Mouse (Mus musculus): ENCODE results near the gene Clspn.
"Not testable (repeated sequence)": the region's sequence is repeated elsewhere in the genome, so short reads cannot be mapped to it uniquely, and the experiment has no call there.

Gene Clspn

GRCm38 (mm10) chr4:126556809-126557711 lies at the start of gene Clspn:
Gene Clspn, plus strand, starts transcription at chr4:126556935.
- peak; percentile 80 to 90 for DNase-seq (ENCODE audit: low spot score in 2 of 2)

DNA sequence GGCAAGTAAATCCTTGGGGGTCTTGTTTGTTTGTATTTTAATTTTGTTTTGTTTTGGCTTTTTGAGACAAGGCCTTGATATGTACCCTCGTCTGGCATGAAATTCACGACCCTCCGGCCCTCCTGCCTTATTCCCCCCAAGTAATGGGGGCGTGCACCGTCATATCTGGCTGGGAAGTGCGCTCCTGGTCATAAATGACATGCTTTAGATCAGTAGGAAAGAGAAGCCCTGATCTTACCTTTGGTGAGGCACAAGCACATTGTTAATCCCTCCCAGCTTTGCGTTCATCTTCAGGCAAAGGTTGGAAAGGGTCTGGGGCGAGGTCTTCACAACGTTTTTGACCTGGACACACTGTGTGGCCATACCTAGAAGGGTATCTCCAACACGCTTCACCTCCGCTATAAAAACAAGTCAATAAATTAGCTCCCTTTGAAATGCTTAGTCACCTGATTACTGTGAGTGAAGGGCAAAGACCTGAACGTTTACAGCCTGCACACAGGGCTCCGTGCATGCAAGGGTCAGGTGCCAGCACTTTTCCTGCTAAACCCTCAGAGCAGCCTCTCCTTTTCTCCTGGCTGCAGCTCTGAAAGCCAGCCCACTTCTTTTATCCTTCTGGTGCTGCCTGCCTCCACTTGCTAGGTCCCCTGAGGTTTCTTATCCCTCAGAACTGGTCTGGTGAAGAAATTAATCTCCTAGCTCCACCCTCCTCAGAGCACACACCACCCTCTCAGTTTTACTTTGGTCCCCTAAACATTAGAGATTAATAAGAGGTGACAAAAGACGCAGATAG lies 48.4 kb upstream of the Clspn start:
- no peak for DNase-seq (ENCODE audit: low spot score in 2 of 2)

DNA sequence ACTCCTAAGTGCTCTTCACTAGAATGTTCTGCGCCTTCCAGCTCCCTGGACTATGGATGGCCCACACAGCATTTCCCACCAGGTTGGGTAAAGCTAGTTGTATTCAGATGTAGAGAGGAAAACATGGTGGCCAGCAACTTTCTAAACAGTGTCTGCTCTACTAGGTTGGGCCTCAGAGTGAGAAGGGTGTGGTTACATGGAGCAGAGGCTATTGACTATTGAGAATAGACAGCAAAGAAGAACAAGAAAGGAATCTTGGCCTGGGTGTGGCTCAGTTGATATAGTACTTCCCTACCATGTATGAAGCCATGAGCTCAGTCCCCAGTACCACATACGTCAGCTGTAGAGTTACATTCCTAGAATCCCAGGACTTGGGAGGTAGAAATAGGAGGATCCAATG lies 47.7 kb upstream of the Clspn start:
- no peak for DNase-seq (ENCODE audit: low spot score in 2 of 2)

DNA sequence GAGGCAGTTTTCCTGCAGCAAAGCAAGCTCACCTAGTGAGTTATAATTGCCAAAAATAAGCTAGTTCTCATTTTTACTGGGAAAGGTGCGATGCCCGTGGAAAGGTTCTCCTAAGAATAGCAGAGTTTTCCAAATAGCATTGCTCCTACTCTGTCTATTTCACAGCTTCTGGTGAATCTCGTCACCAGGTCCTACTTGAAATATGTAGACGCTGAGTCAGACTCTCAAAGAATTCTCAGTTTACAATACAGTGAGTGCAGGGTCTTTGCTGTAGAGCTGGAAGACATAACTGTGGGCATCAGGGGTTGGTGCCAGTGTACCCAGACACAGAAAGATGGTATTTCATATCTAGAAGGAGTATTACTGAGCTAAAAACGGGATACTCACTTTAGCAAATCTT lies 45.7 kb upstream of the Clspn start:
- DNase-seq (ENCODE audit: low spot score in 2 of 2), result no peak

DNA sequence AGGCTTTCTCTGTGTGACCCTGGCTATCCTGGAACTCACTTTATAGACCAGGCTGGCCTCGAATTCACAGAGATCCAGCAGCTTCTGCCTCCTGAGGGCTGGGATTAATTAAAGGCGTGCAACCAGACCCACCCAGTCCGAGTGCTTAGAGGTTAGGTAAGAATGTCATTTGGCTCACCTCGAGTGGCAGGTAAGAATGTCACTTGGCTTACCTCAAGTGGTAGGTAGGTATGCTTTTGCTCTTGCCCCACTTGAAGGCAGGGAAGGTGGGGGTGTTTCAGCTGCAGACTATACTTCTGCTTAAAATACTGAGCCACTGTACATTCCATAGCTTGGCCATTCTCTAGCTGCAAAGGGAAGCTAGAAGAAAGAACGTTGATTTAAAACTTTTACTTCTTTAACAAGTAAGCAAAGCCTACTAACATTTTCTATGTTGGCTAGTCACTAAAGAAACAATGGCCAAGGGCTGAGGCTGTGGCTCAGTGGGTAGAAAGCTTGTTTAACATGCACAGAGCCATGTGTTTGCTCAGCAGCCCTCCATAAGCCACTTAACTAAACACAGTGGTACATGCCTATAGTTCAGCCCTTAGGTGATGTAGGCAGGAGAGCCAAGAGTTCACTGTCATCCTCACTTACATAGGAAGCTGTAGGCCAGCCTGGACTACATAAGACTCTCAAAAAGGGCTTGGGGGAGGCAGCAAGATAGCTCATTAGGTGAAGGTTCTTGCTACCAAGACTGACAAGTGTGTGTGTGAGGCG lies 44.2 kb upstream of the Clspn start:
- DNase-seq (ENCODE audit: low spot score in 2 of 2), result no peak

DNA sequence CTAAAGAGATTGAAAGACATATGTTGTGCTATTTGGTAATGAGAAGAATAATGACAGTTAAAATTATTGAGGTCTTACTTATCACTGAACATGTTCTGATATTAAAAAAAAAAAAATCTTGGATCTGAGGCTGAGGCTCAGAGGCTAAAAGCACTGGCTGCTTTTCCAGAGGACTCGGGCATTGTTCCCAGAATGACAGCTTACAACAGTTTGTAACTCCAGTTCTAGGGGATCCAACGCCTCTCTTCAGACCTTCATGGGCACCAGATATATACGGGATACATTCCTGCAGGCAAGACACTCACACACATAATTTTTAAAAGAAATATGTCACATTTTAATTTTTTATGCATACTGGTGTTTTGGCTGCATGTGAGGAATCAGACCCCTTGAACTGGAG lies 30.6 kb upstream of the Clspn start:
- DNase-seq (ENCODE audit: low spot score in 2 of 2), result no peak

- DNase-seq (ENCODE audit: low spot score in 2 of 2), result no peak
Observed at GRCm38 (mm10) chr4:126526828-126527227, 29.9 kb upstream of the Clspn start.

GRCm38 (mm10) chr4:126532292-126532691 lies 24.4 kb upstream of the Clspn start:
- DNase-seq (ENCODE audit: low spot score in 2 of 2), result no peak

GRCm38 (mm10) chr4:126532827-126533728 lies 23.7 kb upstream of the Clspn start, which contains the start of gene Ago4:
Gene Ago4, minus strand, starts transcription at chr4:126533472.
- DNase-seq (ENCODE audit: low spot score in 2 of 2), result peak in 1 of 2 experiments; percentile 47

GRCm38 (mm10) chr4:126533729-126534070 lies 23.0 kb upstream of the Clspn start:
- no peak for DNase-seq (ENCODE audit: low spot score in 2 of 2)

GRCm38 (mm10) chr4:126535631-126536030 lies 21.1 kb upstream of the Clspn start:
- not testable (repeated sequence) for DNase-seq (ENCODE audit: low spot score in 2 of 2)

- DNase-seq (ENCODE audit: low spot score in 2 of 2), result no peak
Observed at GRCm38 (mm10) chr4:126536865-126537264, 19.9 kb upstream of the Clspn start.

DNA sequence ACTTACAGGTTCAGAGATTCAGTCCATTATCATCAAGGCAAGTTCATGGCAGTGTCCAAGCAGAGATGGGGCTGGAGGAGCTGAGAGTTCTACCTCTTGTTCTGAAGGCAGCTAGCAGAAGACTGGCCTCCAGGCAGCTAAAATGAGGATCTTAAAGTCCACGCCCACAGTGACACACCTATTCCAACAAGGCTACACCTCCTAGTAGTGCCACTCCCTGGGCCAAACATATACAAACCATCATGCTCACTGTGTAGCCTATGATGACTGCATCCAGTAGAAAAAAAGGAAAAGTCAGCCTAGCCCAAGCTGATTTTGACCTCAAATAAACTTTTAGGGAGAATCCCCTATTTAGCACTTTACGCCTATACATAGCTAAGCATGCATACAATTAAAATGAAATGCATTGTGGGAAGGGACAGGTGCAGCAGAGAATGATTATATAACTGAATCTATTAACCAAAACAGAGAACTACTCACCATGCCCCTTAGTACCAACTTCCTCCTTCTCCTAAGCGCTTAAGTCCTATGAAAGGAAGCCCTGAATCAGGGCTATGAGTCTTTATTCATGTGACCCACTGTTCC lies 16.2 kb upstream of the Clspn start:
- DNase-seq (ENCODE audit: low spot score in 2 of 2), result no peak

DNA sequence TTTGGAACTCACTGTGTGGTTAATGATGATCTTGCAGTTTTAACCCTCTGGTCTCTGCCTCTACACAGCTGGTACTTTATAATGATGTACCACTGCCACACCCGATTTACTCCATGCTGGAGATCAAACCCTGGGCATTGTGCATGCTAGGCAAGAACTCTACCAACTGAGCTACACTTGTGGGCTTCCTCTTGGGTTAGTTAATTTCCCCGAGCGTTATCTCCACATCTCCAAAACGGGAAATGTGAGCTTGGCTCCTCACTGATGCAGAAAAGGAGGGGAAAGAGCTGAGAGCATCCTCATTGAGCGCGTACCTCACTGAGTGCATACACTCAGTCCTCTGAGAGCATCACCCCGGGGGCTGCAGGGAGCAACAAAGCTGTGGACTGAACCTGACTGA lies 13.9 kb upstream of the Clspn start:
- DNase-seq (ENCODE audit: low spot score in 2 of 2), result no peak

- DNase-seq (ENCODE audit: low spot score in 2 of 2), result no peak
Observed at GRCm38 (mm10) chr4:126545016-126545415, 11.7 kb upstream of the Clspn start.

DNA sequence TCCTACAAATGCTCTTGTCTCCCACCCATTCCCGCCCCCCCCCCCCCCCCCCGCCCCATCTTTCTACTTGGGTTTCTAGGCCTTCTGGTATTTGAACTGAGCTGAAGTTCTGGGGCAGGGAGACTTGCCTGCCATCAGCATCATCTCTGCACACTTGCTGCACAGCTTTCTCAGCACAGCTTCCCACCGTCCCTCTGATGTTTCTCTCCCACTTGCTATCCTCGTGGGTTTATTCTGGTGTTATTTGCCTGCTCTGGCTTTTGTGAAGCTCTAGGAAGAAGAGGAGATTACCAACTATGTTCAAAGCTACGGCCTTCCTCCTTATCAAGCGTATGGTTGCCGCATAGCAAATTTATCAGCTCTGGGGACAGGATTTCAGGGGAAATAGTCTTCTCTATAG lies 11.0 kb upstream of the Clspn start:
- DNase-seq (ENCODE audit: low spot score in 2 of 2), result no peak

DNA sequence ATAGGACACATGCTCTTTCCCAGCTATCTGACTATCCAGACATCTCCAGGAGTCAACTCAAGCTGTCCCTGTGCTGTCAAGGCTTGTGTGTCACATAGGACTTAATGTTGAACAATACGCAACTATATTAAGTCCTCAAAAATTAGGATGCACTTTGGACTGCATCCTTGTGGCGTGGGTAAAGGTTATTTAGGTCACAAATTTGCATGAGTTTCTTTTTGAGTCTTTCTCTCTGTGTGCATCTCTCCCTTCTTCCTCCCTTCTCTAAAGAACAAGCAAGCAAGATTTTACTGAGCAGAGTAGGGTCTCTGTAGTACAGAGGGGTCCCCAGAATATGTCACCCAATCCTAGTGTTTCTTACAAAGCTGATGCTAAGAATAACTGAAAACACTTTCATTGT lies 10.6 kb upstream of the Clspn start:
- DNase-seq (ENCODE audit: low spot score in 2 of 2), result no peak

DNA sequence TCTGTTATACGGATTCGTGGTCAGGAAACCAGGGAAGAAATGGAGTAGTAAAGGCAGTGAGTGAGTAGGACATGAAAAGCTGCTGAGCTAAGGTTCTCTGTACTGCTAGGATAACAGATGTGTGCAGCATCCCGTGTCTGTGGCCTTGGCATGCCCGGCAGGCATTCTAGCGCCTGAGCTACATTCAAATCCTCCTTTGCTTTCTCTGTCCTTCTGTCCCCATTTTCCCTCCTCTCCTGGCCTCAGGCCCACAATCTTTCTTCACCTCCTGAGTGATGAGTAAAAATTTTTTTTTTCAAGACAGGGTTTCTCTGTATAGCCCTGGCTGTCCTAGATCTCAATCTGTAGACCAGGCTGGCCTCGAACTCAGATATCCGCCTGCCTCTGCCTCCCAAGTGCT lies 4.6 kb upstream of the Clspn start:
- DNase-seq (ENCODE audit: low spot score in 2 of 2), result no peak

- DNase-seq (ENCODE audit: low spot score in 2 of 2), result no peak
Observed at GRCm38 (mm10) chr4:126553105-126553504, 3.6 kb upstream of the Clspn start.

GRCm38 (mm10) chr4:126553685-126554084 lies 3.0 kb upstream of the Clspn start:
- DNase-seq (ENCODE audit: low spot score in 2 of 2), result no peak

DNA sequence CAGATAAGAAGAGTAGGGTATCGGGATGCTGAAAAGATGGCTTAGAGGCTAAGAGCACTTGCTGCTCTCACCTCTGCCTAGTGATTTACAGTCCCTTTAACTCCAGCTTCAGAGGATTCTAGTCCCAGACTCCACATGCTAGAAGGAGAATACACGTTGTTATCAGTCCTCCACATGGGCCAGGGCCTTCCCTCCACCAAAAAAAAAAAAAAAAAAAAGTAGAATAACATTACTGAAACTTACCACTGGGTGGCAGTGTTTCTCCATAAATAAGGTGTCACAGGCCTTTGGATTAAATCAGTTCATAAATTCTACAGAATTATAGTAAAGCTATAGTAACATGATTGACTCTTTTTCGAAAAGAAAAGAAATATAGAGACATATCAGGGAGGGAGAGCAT lies 2.3 kb upstream of the Clspn start:
- no peak for DNase-seq (ENCODE audit: low spot score in 2 of 2)
